Mouse (Mus musculus): Measurements from ENCODE around the gene Pacsin3. TPM values are rescaled to one million over a fixed set of nuclear protein-coding genes. Genes with fewer than 3 reads are reported as not detected.
"Not testable (repeated sequence)": the region's sequence is repeated elsewhere in the genome, so short reads cannot be mapped to it uniquely, and the experiment has no call there.

Gene Pacsin3
- polyA plus RNA-seq, 1 experiment from 2014 or later: 7.3 TPM

DNA sequence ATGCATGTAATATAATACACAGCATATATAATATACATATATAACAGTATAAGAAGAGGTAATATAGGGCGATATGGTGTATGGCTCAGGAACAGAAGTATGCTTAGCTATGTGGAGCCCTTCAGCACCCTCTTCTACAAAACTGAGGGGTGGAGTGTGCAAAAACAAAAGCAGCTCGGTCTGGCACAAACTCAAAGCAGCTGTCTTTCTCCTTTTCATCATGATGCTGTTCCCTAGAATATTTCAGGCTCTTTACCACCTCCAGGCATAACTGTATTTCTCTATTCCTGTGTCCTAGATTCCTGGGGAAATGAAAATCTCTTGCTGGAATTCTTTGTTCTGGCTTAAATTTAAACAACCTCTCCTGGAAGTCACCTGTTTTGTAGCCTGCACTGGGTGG, 26.0 kb upstream of the Pacsin3 start:
- Histone ChIP-seq H3K27me3 (replicated peaks; ENCODE audit: control insufficient read depth, insufficient read depth, low read length) (no peaks in the 10 kb centered on the region), H3K27ac (ENCODE audit: low read depth, low read length) (no peak overlapping the region), H3K36me3 (ENCODE audit: control insufficient read depth, insufficient read depth) (peaks cover 6% of the 10 kb centered on the region; the same call in 1 of the 2 replicates), H3K4me1 (replicated peaks; ENCODE audit: control insufficient read depth, insufficient read depth, low read length) (no peaks in the 10 kb centered on the region), H3K9me3 (ENCODE audit: control insufficient read depth) (no peaks in the 10 kb centered on the region), H3K4me3 (ENCODE audit: low read depth, low read length) (no peak overlapping the region), H3K4me2 (replicated peaks; ENCODE audit: low read depth) (no peak overlapping the region), H3K9ac (ENCODE audit: low read depth, low read length) (no peak overlapping the region)
- no peak for ATAC-seq
- WGBS: 89% methylated on average over 2 of the region's 2 CpGs
- TF ChIP-seq CTCF (IDR thresholded peaks at IDR 0.05; ENCODE audit: low read depth): no peak

DNA sequence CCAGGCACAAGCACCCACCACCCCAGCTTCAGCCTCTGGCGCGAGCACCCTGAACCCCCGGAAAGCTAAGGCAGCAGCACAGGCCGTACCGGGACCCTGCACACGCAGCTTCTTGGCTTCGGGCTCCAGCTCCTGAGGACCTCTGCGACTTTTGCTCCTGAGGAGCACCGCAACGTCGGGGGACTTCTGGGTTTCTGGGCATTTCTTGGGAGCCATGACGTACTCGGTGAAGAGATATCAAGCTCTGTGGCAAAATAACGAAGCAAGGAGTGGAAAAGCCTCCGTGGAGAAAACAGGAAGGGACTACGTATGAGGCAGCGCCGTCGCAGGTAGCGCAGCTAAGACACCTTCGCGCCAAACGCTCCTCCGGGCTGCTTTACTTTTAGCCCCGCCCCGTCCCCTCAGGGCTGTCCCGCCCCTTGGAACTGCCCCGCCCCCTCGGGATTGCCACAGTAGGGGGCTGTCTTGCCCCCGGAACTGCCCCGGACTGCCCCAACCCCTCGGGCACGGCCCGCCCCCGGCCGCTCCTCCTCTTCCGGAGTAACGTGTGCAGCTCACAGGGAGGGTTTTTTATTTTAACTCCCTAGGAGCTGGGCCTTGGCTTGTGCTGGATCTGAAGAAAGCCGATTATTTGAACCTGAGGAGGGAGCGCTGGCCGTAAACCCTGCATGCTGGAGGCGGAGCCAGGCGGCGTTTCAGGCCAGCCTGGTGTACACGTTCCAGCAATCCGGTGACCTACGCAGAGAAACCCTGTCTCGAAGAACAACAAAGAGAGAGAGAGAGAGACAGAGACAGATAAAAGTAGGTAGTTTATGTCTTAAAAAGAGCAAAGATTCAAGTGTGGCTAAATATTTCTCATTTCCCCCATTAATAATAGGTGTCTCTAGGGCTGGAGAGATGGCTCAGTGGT, 18.9 kb upstream of the Pacsin3 start, which contains the start of gene Ddb2:
Gene Ddb2, minus strand, starts transcription at position 382 of the 910 bp plus-strand sequence.
- H3K27me3 ChIP-seq (replicated peaks; ENCODE audit: control insufficient read depth, insufficient read depth, low read length): no peaks in the 10 kb centered on the region
- H3K4me3 ChIP-seq (ENCODE audit: low read depth, low read length): peak within 1 kb of the TSS; percentile 56
- WGBS: under 1% methylated on average over 48 of the region's 48 CpGs
- H3K9ac ChIP-seq (ENCODE audit: low read depth, low read length): peak within 1 kb of the TSS; percentile 74
- peak within 1 kb of the TSS; percentile 73 for H3K27ac ChIP-seq (ENCODE audit: low read depth, low read length)
- H3K4me2 ChIP-seq (replicated peaks; ENCODE audit: low read depth): peak within 1 kb of the TSS; percentile 94
- ATAC-seq: peak; percentile 99
- no peak; the same call in 1 of the 2 replicates for TF ChIP-seq CTCF (IDR thresholded peaks at IDR 0.05; ENCODE audit: low read depth)
- no peaks in the 10 kb centered on the region for H3K9me3 ChIP-seq (ENCODE audit: control insufficient read depth)
- peaks cover 6% of the 10 kb centered on the region; the same call in 1 of the 2 replicates for H3K36me3 ChIP-seq (ENCODE audit: control insufficient read depth, insufficient read depth)
- no peaks in the 10 kb centered on the region for H3K4me1 ChIP-seq (replicated peaks; ENCODE audit: control insufficient read depth, insufficient read depth, low read length)

DNA sequence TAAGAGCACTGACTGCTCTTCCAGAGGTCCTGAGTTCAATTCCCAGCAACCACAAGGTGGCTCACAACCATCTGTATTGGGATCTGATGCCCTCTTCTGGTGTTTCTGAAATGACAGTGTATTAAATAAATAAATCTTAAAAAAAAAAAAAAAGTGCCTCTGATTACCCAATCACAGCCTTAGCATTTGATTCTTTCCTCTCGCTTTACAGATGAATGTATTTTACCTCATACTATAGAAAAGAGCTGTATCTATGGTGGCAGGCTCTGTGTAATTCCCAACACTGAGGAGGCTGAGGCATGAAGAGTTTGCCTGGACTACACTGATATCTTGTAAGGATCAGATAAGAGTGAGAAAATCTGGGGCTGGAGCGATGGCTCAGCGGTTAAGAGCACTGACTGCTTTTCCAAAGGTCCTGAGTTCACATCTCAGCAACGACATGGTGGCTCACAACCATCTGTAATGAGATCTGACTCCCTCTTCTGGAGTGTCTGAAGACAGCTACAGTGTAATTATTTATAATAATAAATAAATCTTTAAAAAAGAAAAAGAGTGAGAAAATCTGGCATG, 18.2 kb upstream of the Pacsin3 start:
- H3K27me3 ChIP-seq (replicated peaks; ENCODE audit: control insufficient read depth, insufficient read depth, low read length); H3K36me3 ChIP-seq (ENCODE audit: control insufficient read depth, insufficient read depth); H3K4me1 ChIP-seq (replicated peaks; ENCODE audit: control insufficient read depth, insufficient read depth, low read length); H3K9me3 ChIP-seq (ENCODE audit: control insufficient read depth); H3K9ac ChIP-seq (ENCODE audit: low read depth, low read length): not testable (repeated sequence)
- peak; percentile 53 for TF ChIP-seq CTCF (IDR thresholded peaks at IDR 0.05; ENCODE audit: low read depth)
- Histone ChIP-seq H3K4me2 (replicated peaks; ENCODE audit: low read depth) (peak overlapping the region; percentile 94), H3K4me3 (ENCODE audit: low read depth, low read length) (peak overlapping the region; percentile 56), H3K27ac (ENCODE audit: low read depth, low read length) (peak overlapping the region; percentile 73; the same call in 1 of the 2 replicates)
- WGBS: 12% methylated on average over 4 of the region's 4 CpGs
- ATAC-seq: peak; percentile 44

- H3K27ac ChIP-seq (ENCODE audit: low read depth, low read length): no peak overlapping the region
- no peak for TF ChIP-seq CTCF (IDR thresholded peaks at IDR 0.05; ENCODE audit: low read depth)
- WGBS: 43% methylated on average over 5 of the region's 5 CpGs
- ATAC-seq: peak; percentile 74
- H3K9ac ChIP-seq (ENCODE audit: low read depth, low read length): no peak overlapping the region
- H3K27me3 ChIP-seq (replicated peaks; ENCODE audit: control insufficient read depth, insufficient read depth, low read length): no peaks in the 10 kb centered on the region
- H3K4me1 ChIP-seq (replicated peaks; ENCODE audit: control insufficient read depth, insufficient read depth, low read length): no peaks in the 10 kb centered on the region
- H3K9me3 ChIP-seq (ENCODE audit: control insufficient read depth): no peaks in the 10 kb centered on the region
- H3K4me3 ChIP-seq (ENCODE audit: low read depth, low read length): no peak overlapping the region
- no peaks in the 10 kb centered on the region for H3K36me3 ChIP-seq (ENCODE audit: control insufficient read depth, insufficient read depth)
- no peak overlapping the region for H3K4me2 ChIP-seq (replicated peaks; ENCODE audit: low read depth)
These were observed 13.2 kb upstream of the Pacsin3 start for GRCm38 (mm10) chr2:91242547-91242946.

DNA sequence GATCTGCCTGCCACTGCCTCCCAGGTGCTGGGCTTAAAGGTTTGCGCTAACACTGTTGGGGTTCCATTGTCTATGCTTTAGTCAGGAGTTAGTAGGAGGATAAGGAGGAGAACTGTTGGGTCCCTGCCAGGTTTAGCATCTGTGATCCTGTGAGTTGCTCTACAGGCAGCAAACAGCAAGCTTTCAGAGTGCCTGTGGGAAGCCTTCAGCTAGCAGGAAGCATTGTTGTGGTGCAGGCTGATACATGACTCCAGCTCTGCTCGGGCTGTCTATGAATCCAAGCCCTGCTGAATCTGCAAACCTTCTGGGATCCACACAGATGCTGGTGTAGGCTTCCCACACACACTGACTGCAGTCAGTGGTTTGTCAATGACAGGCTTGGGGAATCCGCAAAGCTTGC, 12.3 kb upstream of the Pacsin3 start:
- no peaks in the 10 kb centered on the region for H3K4me1 ChIP-seq (replicated peaks; ENCODE audit: control insufficient read depth, insufficient read depth, low read length)
- no peak overlapping the region for H3K4me3 ChIP-seq (ENCODE audit: low read depth, low read length)
- no peaks in the 10 kb centered on the region for H3K9me3 ChIP-seq (ENCODE audit: control insufficient read depth)
- no peak overlapping the region for H3K27ac ChIP-seq (ENCODE audit: low read depth, low read length)
- 68% methylated on average over 3 of the region's 3 CpGs for WGBS
- H3K27me3 ChIP-seq (replicated peaks; ENCODE audit: control insufficient read depth, insufficient read depth, low read length): no peaks in the 10 kb centered on the region
- H3K9ac ChIP-seq (ENCODE audit: low read depth, low read length): no peak overlapping the region
- H3K4me2 ChIP-seq (replicated peaks; ENCODE audit: low read depth): no peak overlapping the region
- H3K36me3 ChIP-seq (ENCODE audit: control insufficient read depth, insufficient read depth): no peaks in the 10 kb centered on the region
- TF ChIP-seq CTCF (IDR thresholded peaks at IDR 0.05; ENCODE audit: low read depth): no peak
- no peak for ATAC-seq

- WGBS: 73% methylated on average over 5 of the region's 5 CpGs
- Histone ChIP-seq H3K4me1 (replicated peaks; ENCODE audit: control insufficient read depth, insufficient read depth, low read length) (no peaks in the 10 kb centered on the region), H3K4me2 (replicated peaks; ENCODE audit: low read depth) (no peak overlapping the region), H3K27me3 (replicated peaks; ENCODE audit: control insufficient read depth, insufficient read depth, low read length) (no peaks in the 10 kb centered on the region), H3K9ac (ENCODE audit: low read depth, low read length) (no peak overlapping the region), H3K4me3 (ENCODE audit: low read depth, low read length) (no peak overlapping the region), H3K9me3 (ENCODE audit: control insufficient read depth) (no peaks in the 10 kb centered on the region), H3K27ac (ENCODE audit: low read depth, low read length) (no peak overlapping the region), H3K36me3 (ENCODE audit: control insufficient read depth, insufficient read depth) (no peaks in the 10 kb centered on the region)
- no peak for ATAC-seq
- no peak for TF ChIP-seq CTCF (IDR thresholded peaks at IDR 0.05; ENCODE audit: low read depth)
These were observed 11.1 kb upstream of the Pacsin3 start for GRCm38 (mm10) chr2:91244557-91245228.
